9 mouse cellular contexts compared by ENCODE assay signal in genomic region chr5:120511643-120512220, GRCm38 (mm10). TPM values are rescaled to one million over a fixed set of nuclear protein-coding genes. Genes with fewer than 3 reads are reported as not detected.
A peak's percentile ranks its signal among the peaks of the same experiment; 100 is the strongest.
DNase-seq lines count a peak whose midpoint lies in the region; ATAC-seq and TF ChIP-seq lines count a peak whose summit lies in the region.
"Had no signal": no experiment of that assay in that cellular context is flagged by ENCODE, and none has a peak within 500 bp of the region (broad histone marks: within the 10 kb centered on the region; RNA-seq: fewer than 3 reads in every experiment).

No protein-coding gene starts in this region.

- H3K27ac ChIP-seq in kidney, embryonic 15.5 days, result peak overlapping the region; percentile 70; the same call in 1 of the 2 replicates

- H3K9me3 ChIP-seq in E14TG2a.4 (ENCODE audit: low read length), result no peaks in the 10 kb centered on the region
- no peaks in the 10 kb centered on the region for H3K9me3 ChIP-seq in kidney, embryonic 15.5 days (replicated peaks)

- peak overlapping the region; percentile 85 for H3K4me2 ChIP-seq in kidney, embryonic 15.5 days

- WGBS in kidney, embryonic 15.5 days, result 36% methylated on average over 13 of the region's 14 CpGs

- ATAC-seq in kidney, embryonic 15.5 days (replicated peaks; ENCODE audit: low FRiP score), result no peak

- no peak for TF ChIP-seq CTCF in E14TG2a.4 (conservative IDR thresholded peaks at IDR 0.05; ENCODE audit: low read length)

- DNase-seq in adrenal gland, adult 8-10 months, result peak; percentile 73
- peak; percentile 68 to 73 for DNase-seq in heart, adult 18-20 months
- DNase-seq in lung, postnatal 4 days, result peak; percentile 55 to 63
- DNase-seq in right cerebral cortex, adult 2 months (ENCODE audit: low spot score in 2 of 2), result no peak
- DNase-seq in right cerebral cortex, postnatal 14 days, result no peak
- DNase-seq in cerebellum, adult 11-12 months, result no peak

- H3K4me3 ChIP-seq in E14TG2a.4 (replicated peaks; ENCODE audit: low read length), result peak overlapping the region; percentile 85
- H3K4me3 ChIP-seq in kidney, embryonic 15.5 days (replicated peaks), result peak overlapping the region; percentile 64

- peak overlapping the region; percentile 55 for H3K9ac ChIP-seq in kidney, embryonic 15.5 days

- H3K27me3 ChIP-seq in E14TG2a.4 (ENCODE audit: insufficient read depth, low read length), result peaks cover 12% of the 10 kb centered on the region; the same call in 1 of the 2 replicates
- H3K27me3 ChIP-seq in kidney, embryonic 15.5 days, result no peaks in the 10 kb centered on the region

- peaks cover 8% of the 10 kb centered on the region for H3K36me3 ChIP-seq in E14TG2a.4 (ENCODE audit: insufficient read depth, low read length)
- H3K36me3 ChIP-seq in kidney, embryonic 15.5 days, result no peaks in the 10 kb centered on the region

- peaks cover 69% of the 10 kb centered on the region for H3K4me1 ChIP-seq in E14TG2a.4 (replicated peaks; ENCODE audit: low read depth, low read length)
- H3K4me1 ChIP-seq in kidney, embryonic 15.5 days, result peaks cover 61% of the 10 kb centered on the region

RNA-seq across cellular contexts. Expression of gene Slc8b1, which starts 0.8 kb away (rescaled TPM):
- total RNA-seq in adrenal gland, adult 8-10 months (2022), result 10 to 100 TPM; 29.5 to 36.7 (median 34.1) TPM
- total RNA-seq in heart, adult 18-20 months (2021), result 10 to 100 TPM in 1 of 2 experiments, 1 to 10 TPM in 1; 9.5 to 11.3 TPM
- polyA plus RNA-seq in kidney, embryonic 15.5 days (2015; fragmentation: Nextera tagmentation; extraction: Ambion mirVana), result 9.4 and 9.7 TPM in 2 replicates

RNA-seq across cellular contexts. Expression of gene Plbd2, which starts 8.3 kb away (rescaled TPM):
- 100 to 1,000 TPM in 2 of 4 experiments, 10 to 100 TPM in 2; 97.4 to 106 (median 100) TPM for total RNA-seq in adrenal gland, adult 8-10 months (2022)
- 10 to 100 TPM; 47.4 to 50.3 TPM for total RNA-seq in heart, adult 18-20 months (2021)
- 50.8 and 60.0 TPM in 2 replicates for polyA plus RNA-seq in kidney, embryonic 15.5 days (2015; fragmentation: Nextera tagmentation; extraction: Ambion mirVana)

RNA-seq across cellular contexts. Expression of gene Sds, which starts 35.4 kb away (rescaled TPM):
- total RNA-seq in adrenal gland, adult 8-10 months (2022), result under 1 TPM in 1 of 4 experiments, not detected in 3; 0.35 TPM
- total RNA-seq in heart, adult 18-20 months (2021), result 1 to 10 TPM in 1 of 2 experiments, under 1 TPM in 1; 0.87 to 2.4 TPM
- not detected in 2 replicates for polyA plus RNA-seq in kidney, embryonic 15.5 days (2015; fragmentation: Nextera tagmentation; extraction: Ambion mirVana)
- polyA plus RNA-seq: gonadal fat pad, adult 2 months had no signal

RNA-seq across cellular contexts. Expression of gene Sdsl, which starts 39.1 kb away (rescaled TPM):
- 100 to 1,000 TPM in 3 of 4 experiments, 10 to 100 TPM in 1; 96.5 to 107 (median 105) TPM for total RNA-seq in adrenal gland, adult 8-10 months (2022)
- 1 to 10 TPM; 6.8 to 9.4 TPM for total RNA-seq in heart, adult 18-20 months (2021)
- 11.2 and 14.4 TPM in 2 replicates for polyA plus RNA-seq in kidney, embryonic 15.5 days (2015; fragmentation: Nextera tagmentation; extraction: Ambion mirVana)

Comparison
In these comparisons a context has a peak if more than half of its experiments do, and no peak if none do; other contexts are left out.
1. DNase-seq: peak in adrenal gland, adult 8-10 months (single experiment), heart, adult 18-20 months (2 of 2) and lung, postnatal 4 days (2 of 2); none in right cerebral cortex, adult 2 months (0 of 2), right cerebral cortex, postnatal 14 days (single experiment) and cerebellum, adult 11-12 months (single experiment).